Mouse (Mus musculus) MEL (cell line): ENCODE measurements around the gene Atp6v0a1. TPM values are rescaled to one million over a fixed set of nuclear protein-coding genes. Genes with fewer than 3 reads are reported as not detected.

Source experiments
- DNase-seq: peaks from one replicate; pipeline ENCODE4 v3.0.0; 2011; ENCODE audit warnings: low read depth, low spot score
- H3K27ac ChIP-seq: 2 replicates; pipeline ENCODE4 v1.5.1; 2012; ENCODE audit warnings: low read depth, mild to moderate bottlenecking, control low read depth, low read length, moderate library complexity; ENCODE audit not compliant: control insufficient read depth
- H3K27me3 ChIP-seq, 2 experiments: fragments of 150-350 bp in 1 of 2; sonication (generic) in 1 of 2; 2 replicates each; pipeline ENCODE4 v1.6.1; 2012; ENCODE audit warnings: low read length in 2 of 2, mild to moderate bottlenecking in 2 of 2, improper control_type of control experiment in 1 of 2, moderate library complexity in 1 of 2; ENCODE audit not compliant: insufficient read depth in 2 of 2, control insufficient read depth in 1 of 2
- H3K36me3 ChIP-seq, 2 experiments: 2 replicates each; pipeline ENCODE4 v1.6.1; 2012 to 2014; ENCODE audit warnings: low read length in 2 of 2, improper control_type of control experiment in 1 of 2, inconsistent platforms in 1 of 2, mild to moderate bottlenecking in 1 of 2; ENCODE audit not compliant: insufficient read depth in 2 of 2, control insufficient read depth in 1 of 2
- H3K4me1 ChIP-seq, 2 experiments: fragments of 150-350 bp in 1 of 2; sonication (generic) in 1 of 2; 2 replicates each; pipeline ENCODE4 v1.6.1; 2012; ENCODE audit warnings: low read length in 2 of 2, improper control_type of control experiment in 1 of 2, mild to moderate bottlenecking in 1 of 2; ENCODE audit not compliant: insufficient read depth in 2 of 2, control insufficient read depth in 1 of 2
- H3K4me3 ChIP-seq, 2 experiments: fragments of 150-350 bp in 1 of 2; sonication (generic) in 1 of 2; 2 replicates each; pipeline ENCODE4 v1.5.1; 2012; ENCODE audit warnings: low read depth in 2 of 2, low read length in 2 of 2, mild to moderate bottlenecking in 2 of 2, moderate library complexity in 2 of 2, control low read depth in 1 of 2, improper control_type of control experiment in 1 of 2; ENCODE audit not compliant: control insufficient read depth in 1 of 2, insufficient read depth in 1 of 2
- H3K79me2 ChIP-seq: 2 replicates; pipeline ENCODE4 v1.6.1; 2012; ENCODE audit warnings: mild to moderate bottlenecking, low read length, moderate library complexity; ENCODE audit not compliant: control insufficient read depth, poor library complexity, insufficient read depth
- H3K9ac ChIP-seq: 2 replicates; pipeline ENCODE4 v1.6.1; 2012; ENCODE audit warnings: low read depth, mild to moderate bottlenecking, control low read depth, low read length, moderate library complexity; ENCODE audit not compliant: control insufficient read depth, poor library complexity, severe bottlenecking
- H3K9me3 ChIP-seq: fragments of 150-350 bp; sonication (generic); replicated peaks from 2 replicates; pipeline ENCODE4 v1.6.1; 2012; ENCODE audit warnings: mild to moderate bottlenecking, low read length, improper control_type of control experiment, moderate library complexity; ENCODE audit not compliant: insufficient read depth
- BHLHE40 ChIP-seq: IDR thresholded peaks from 2 replicates; pipeline ENCODE4 v1.6.1; 2012; ENCODE audit warnings: low read depth, mild to moderate bottlenecking, inconsistent platforms, low read length, improper control_type of control experiment, borderline replicate concordance
- CHD1 ChIP-seq: IDR thresholded peaks from 2 replicates; pipeline ENCODE4 v1.6.1; 2012; ENCODE audit warnings: low read depth, mild to moderate bottlenecking, inconsistent platforms, low read length, improper control_type of control experiment
- ELF1 ChIP-seq: IDR thresholded peaks from 2 replicates; pipeline ENCODE4 v1.6.1; 2014; ENCODE audit warnings: low read depth, mild to moderate bottlenecking, inconsistent platforms, low read length, improper control_type of control experiment, moderate library complexity
- EP300 ChIP-seq, 2 experiments: IDR thresholded peaks; 2 replicates each; pipeline ENCODE4 v1.6.1; 2011; ENCODE audit warnings: improper control_type of control experiment in 2 of 2, low read length in 2 of 2, low read depth in 1 of 2, mild to moderate bottlenecking in 1 of 2
- HCFC1 ChIP-seq: IDR thresholded peaks from 2 replicates; pipeline ENCODE4 v1.6.1; 2012; ENCODE audit warnings: low read depth, mild to moderate bottlenecking, inconsistent platforms, low read length, improper control_type of control experiment, moderate library complexity
- JUND ChIP-seq: IDR thresholded peaks from 2 replicates; pipeline ENCODE4 v1.6.1; 2011; ENCODE audit warnings: low read depth, mild to moderate bottlenecking, improper control_type of control experiment, low read length
- KAT2A ChIP-seq: conservative IDR thresholded peaks from 2 replicates; pipeline ENCODE4 v1.6.1; 2012; ENCODE audit warnings: low read depth, low read length, improper control_type of control experiment, inconsistent platforms
- POLR2AphosphoS5 ChIP-seq: IDR thresholded peaks from 2 replicates; pipeline ENCODE4 v1.6.1; 2012; ENCODE audit warnings: low read depth, borderline replicate concordance, mild to moderate bottlenecking, inconsistent platforms, low read length, moderate library complexity, mixed read lengths
- SIN3A ChIP-seq: IDR thresholded peaks from 2 replicates; pipeline ENCODE4 v1.6.1; 2012; ENCODE audit warnings: low read length, improper control_type of control experiment, inconsistent platforms
- SMC3 ChIP-seq: IDR thresholded peaks from 2 replicates; pipeline ENCODE4 v1.6.1; 2011; ENCODE audit warnings: low read depth, low read length, improper control_type of control experiment
- UBTF ChIP-seq: IDR thresholded peaks from 2 replicates; pipeline ENCODE4 v1.6.1; 2012; ENCODE audit warnings: low read depth, mild to moderate bottlenecking, inconsistent platforms, low read length, improper control_type of control experiment, moderate library complexity, borderline replicate concordance; ENCODE audit not compliant: insufficient read depth
- USF2 ChIP-seq, 2 experiments: IDR thresholded peaks; 2 replicates each; pipeline ENCODE4 v1.6.1; 2011 to 2012; ENCODE audit warnings: improper control_type of control experiment in 2 of 2, low read length in 2 of 2, borderline replicate concordance in 1 of 2, inconsistent platforms in 1 of 2, low read depth in 1 of 2, mild to moderate bottlenecking in 1 of 2; ENCODE audit not compliant: insufficient read depth in 1 of 2
- ZC3H11A ChIP-seq: IDR thresholded peaks from 2 replicates; pipeline ENCODE4 v1.6.1; 2012; ENCODE audit warnings: low read depth, mild to moderate bottlenecking, inconsistent platforms, low read length, improper control_type of control experiment
- ZMIZ1 ChIP-seq: IDR thresholded peaks from 2 replicates; pipeline ENCODE4 v1.6.1; 2012; ENCODE audit warnings: low read depth, mild to moderate bottlenecking, inconsistent platforms, low read length, improper control_type of control experiment, moderate library complexity
- ZNF384 ChIP-seq: IDR thresholded peaks from 2 replicates; pipeline ENCODE4 v1.6.1; 2012; ENCODE audit warnings: low read depth, mild to moderate bottlenecking, inconsistent platforms, low read length, improper control_type of control experiment
- polyA plus RNA-seq, 2 experiments: library from polyadenylated mRNA; stranded (reverse) in 1 of 2; unstranded in 1 of 2; fragments of >175 nt in 1 of 2; fragments of >200 nt in 1 of 2; gene quantifications; 2 replicates each; pipeline versions ENCODE4 v1.2.1 to v1.2.4; 2012; ENCODE audit warnings: low replicate concordance in 2 of 2, low read depth in 1 of 2; ENCODE audit not compliant: insufficient read length in 2 of 2, insufficient read depth in 1 of 2, missing spikeins in 1 of 2
- total RNA-seq: library from RNA; depleted of rRNA; stranded (reverse); fragments of 300-350 nt; gene quantifications from 2 replicates; pipeline ENCODE4 v1.2.3, GENCODE M21; 2012

The Atp6v0a1 gene
- total and polyA plus RNA-seq, 3 experiments, result 12.8 to 23.2 TPM; not detected in 1

DNA sequence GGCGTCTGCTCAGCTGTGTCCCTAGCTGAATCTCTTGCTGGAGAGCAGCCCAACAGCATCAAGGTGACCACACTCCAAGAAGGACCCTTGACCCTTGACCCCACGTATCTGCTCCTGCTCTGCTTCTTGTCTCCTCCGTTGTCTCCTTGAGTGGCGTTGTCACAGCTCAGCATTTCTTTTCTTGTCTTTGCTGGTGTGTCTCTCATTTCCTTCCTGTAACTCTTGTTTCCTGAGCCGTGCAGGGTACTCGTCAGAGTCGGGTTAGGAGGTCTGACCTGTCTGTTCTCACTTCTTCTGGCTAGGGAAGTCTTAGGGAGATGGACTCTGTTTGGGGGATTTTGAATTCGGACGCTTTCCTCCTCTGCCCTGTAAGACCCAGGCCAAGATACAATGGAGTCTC is 37.2 kb downstream of the Atp6v0a1 start:
- Histone ChIP-seq H3K27me3 (no peaks in the 10 kb centered on the region), H3K9me3 (no peaks in the 10 kb centered on the region), H3K79me2 (no peaks in the 10 kb centered on the region), H3K27ac (no peak overlapping the region)
- TF ChIP-seq JUND (no peak), KAT2A (no peak), EP300 (IDR thresholded peaks at IDR 0.05; ENCODE audit: low read depth in 1 of 2, low read length in 2 of 2) (no peak), SIN3A (no peak), SMC3 (no peak), UBTF (no peak), ZC3H11A (no peak), ZNF384 (no peak), BHLHE40 (no peak), HCFC1 (no peak), POLR2AphosphoS5 (no peak), ELF1 (no peak), ZMIZ1 (no peak)
- TF ChIP-seq, all 39 proteins: peak for 0
- H3K4me3 ChIP-seq, result no peak overlapping the region
- no peaks in the 10 kb centered on the region for H3K4me1 ChIP-seq
- H3K9ac ChIP-seq, result no peak overlapping the region
- no peak for DNase-seq
- H3K36me3 ChIP-seq, result no peaks in the 10 kb centered on the region; a peak in 2 of 4 replicates

DNA sequence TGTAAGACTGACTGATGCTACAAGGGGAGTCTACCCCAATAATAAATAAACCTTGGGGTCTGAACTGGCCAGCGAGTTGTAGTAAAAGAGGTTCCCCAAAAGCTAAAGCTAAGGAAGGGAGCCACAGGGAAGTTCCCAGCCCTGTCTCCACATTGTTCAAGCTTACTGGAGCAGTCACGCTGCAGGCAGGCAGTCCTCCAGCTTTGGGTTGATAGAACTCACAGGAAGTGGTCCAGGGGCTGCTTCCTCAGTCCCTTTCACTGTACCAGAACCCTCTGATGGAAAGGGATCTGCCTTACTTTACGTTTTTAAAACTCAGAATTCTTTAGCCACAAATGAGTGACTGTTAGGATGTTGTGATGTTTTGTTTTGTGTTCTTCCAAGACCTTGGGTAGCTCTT is 38.2 kb downstream of the Atp6v0a1 start:
- TF ChIP-seq EP300 (IDR thresholded peaks at IDR 0.05; ENCODE audit: low read depth in 1 of 2, low read length in 2 of 2), result no peak
- TF ChIP-seq CHD1, result no peak
- TF ChIP-seq SIN3A, result no peak
- TF ChIP-seq USF2 (IDR thresholded peaks at IDR 0.05; ENCODE audit: borderline replicate concordance in 1 of 2, insufficient read depth in 1 of 2, low read depth in 1 of 2, low read length in 2 of 2), result no peak
- Histone ChIP-seq H3K79me2 (no peaks in the 10 kb centered on the region), H3K9ac (no peak overlapping the region), H3K9me3 (no peaks in the 10 kb centered on the region), H3K36me3 (no peaks in the 10 kb centered on the region; a peak in 2 of 4 replicates), H3K4me3 (no peak overlapping the region), H3K4me1 (no peaks in the 10 kb centered on the region), H3K27me3 (no peaks in the 10 kb centered on the region), H3K27ac (no peak overlapping the region)
- no peak for DNase-seq
